Mouse (Mus musculus): ENCODE results near the gene Wrap73. TPM values are rescaled to one million over a fixed set of nuclear protein-coding genes. Genes with fewer than 3 reads are reported as not detected.
A peak's percentile ranks its signal among the peaks of the same experiment; 100 is the strongest.

Gene Wrap73
- total RNA-seq (2021), result 10 to 100 TPM; 12.3 to 12.8 TPM
- long read RNA-seq, experiment 1, transcript Wrap73-201 (12 exons, 1,598 nt), result major isoform, 7 of 10 reads
- long read RNA-seq, experiment 1, partial matches to known transcripts, result 2 of 10 reads
- long read RNA-seq, experiment 1, other reads (novel, unspliced or antisense), result 1 of 10 reads
- long read RNA-seq, experiment 2, transcript Wrap73-201 (12 exons, 1,598 nt), result major isoform, 7 of 12 reads
- long read RNA-seq, experiment 2, partial matches to known transcripts, result 4 of 12 reads
- long read RNA-seq, experiment 2, other reads (novel, unspliced or antisense), result 1 of 12 reads

DNA sequence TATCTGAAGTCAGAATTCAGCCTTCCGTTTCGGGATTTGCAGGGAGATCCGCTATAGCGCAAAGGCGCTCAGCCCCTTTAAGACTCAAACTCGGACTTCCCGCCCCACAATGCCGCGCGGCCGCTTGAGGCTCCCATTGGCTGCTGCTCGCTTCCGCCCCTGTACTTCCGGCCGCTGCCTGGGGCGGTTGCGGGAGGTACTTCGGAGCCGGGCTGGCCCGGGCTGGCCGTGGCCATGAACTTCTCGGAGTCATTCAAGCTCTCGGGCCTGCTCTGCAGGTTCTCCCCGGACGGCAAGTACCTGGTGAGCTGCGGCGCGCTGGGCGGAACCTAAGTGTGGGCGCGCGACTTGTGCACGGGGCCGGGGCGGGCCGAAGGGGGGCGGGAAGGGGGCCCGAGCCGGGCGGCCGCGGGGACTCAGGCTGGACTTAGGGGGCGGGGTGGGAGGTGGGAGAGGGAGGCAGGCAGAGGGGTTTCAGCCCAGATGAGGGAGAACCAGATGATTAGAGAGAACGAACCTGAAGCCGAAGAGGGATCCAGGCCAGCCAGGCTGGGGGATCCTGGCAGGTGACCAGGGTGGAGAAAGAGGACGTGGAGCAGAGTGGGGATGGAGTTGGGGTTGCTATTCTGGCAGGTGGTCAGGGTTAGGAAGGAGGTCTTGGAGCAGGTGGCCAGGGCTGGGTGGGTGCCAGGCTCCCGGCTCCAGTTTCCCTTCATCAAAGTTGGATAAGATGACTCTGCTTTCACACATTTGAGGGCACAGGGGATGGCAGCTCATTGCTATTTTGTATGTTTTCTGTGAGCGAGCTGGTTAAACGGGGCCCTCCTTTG lies at the start of gene Wrap73:
Gene Wrap73 (plus strand): TSS at position 162 of the 830 bp plus-strand sequence.
- peak; percentile 93 for DNase-seq

DNA sequence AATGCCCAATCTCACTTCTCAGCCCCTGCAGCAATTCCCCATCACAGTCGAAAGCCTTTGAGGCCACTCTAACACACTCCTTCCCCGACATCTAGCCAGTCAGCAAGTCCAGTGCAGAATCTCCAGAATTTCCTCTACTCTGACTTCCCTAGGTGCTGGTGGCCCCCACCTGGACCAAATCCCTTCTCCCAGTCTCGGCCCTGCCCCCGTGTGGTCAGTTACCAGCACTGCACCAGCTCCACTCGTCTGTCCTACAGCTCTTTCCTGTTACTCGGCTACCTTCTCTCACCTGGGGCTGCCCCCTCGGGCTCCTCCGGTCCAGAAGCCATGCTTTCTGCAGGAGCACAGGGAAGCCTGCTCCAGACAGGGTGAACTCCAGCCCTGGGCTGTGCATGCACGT lies 49.0 kb upstream of the Wrap73 start:
- DNase-seq, result peak in 1 of 2 experiments; percentile 55

DNA sequence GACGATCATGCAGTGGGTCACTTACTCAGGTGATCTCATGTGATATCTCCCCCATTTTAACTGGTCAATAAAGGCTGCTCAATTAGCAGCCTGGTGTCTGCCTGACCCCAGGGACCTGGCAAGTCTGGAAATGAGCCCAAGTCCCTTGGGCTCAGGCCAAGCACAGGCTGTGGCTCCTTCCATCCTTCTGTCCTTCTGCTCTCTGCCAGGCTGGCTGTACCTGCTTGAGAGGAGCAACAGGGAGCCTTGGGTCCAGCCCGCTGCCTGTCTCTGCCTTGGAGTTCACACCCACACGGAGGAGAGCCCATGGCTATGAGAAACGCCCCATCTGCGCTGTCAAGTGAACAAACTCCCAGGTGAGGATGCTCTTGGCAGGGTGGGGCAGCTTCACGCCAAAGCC lies 46.1 kb upstream of the Wrap73 start:
- no peak for DNase-seq

DNA sequence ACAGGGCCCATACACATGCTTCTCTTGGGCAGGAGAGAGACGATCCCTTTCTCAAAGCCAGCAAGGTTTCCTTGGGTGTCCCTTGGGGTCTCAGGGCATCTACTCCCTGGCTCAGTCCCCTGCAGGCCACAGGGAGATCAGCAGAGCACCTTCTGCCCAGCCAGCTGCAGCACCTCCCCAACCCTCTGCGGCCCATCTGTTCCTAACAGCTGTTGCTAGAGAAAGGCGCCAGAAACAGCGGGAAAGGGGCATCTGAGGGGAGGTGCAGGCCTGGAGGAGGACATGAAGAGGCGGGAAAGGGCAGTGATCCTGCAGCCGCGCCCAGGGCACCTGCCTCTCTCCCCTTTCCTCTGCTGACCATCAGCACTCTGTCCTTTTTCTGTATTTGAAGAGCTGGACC lies 42.8 kb upstream of the Wrap73 start:
- DNase-seq, result no peak

DNA sequence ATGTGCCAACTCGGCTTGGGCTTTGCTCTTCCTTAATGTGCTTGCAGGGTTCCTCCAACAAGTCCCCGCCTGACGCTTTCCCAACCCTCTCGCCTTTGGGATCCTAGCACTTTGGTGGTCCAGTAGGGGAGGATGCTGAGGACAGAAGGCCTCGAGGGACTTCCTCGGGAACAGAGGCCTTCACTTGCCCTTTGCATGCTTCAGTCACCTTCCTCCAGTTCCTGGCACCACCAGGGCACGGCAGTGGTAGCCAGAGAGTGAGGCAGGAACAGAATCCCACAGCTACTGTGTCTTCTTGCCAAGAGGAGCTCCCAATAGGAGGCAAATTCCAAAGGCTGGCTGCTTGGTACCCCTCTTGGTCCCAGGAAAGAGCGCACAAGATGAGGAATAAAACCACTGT lies 38.8 kb upstream of the Wrap73 start:
- DNase-seq, result no peak

DNA sequence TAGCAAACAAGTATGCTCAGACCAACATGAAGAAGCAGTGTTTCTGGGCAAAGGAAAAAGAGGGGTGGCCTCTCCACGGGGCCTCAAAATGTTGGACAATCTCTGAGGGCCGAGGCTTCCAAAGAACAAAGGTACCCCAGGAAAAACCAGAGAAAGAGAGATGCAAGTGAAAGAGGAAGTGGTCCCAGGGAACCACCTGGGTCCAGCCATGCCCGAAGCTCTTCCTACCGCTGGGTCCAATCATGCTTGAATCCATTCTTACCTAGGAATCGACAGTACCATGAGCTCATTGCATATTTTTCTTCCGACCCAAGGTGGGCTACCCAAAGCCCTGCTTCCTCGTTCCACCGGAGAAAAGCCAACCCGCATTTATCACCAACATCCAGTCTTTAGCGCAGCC lies 38.3 kb upstream of the Wrap73 start:
- DNase-seq, result no peak

DNA sequence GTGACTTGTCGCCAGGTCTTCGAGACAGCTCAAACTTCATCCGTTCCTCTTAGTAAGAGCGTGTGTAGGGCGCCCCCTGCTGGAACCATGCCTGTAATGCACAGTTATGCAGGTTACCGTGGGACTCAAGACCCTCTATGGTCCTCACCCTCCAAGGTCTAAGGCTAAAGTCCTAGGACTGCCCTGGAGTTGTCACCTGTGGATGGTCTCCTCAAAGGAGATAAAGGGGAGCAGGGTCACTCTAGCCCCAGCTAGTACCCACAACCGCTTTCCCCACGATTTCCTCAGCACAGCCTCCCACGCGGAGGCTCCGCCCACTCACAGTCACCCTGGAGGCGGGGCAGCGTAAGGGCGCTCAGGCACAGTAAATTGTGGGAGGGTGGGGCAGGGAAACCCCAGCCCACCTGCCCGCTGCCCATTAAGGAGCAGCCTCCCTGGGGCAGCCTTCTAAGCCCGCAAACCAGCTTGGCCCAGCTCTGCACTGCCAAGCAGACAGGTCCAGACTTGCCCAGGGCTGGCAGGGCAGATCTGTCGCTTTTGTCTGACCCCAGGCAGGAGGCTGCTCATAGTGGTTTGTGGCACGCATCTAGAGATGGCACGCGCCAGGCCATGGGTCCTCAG lies 36.7 kb upstream of the Wrap73 start:
- DNase-seq, result peak; percentile 10 to 60

DNA sequence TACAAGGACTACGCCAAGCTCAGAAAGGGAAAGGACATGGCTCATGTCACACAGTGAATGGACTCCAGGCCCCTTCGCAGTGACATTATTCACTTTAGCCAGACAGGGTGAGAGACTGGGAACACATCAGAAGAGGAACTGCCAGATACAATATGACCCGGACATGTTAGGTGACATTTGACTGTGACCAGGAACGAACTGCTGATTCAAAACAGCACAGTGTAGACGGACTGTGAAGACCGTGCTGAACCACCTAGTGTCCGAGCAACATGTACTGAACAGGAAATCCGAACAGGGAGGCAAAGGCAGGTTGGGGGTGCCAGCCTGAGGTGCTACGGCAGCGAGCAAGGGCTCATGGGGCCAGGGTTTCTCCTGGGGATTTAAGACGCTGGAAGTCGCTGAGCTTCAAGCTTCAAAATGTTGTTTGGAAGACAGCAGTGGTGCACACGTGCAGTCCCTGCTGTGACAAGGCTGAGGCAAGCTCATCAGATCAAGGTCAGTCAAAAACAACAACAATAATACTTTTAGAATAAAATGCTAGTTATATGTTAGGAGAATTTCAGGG lies 35.6 kb upstream of the Wrap73 start:
- DNase-seq, result no peak

DNA sequence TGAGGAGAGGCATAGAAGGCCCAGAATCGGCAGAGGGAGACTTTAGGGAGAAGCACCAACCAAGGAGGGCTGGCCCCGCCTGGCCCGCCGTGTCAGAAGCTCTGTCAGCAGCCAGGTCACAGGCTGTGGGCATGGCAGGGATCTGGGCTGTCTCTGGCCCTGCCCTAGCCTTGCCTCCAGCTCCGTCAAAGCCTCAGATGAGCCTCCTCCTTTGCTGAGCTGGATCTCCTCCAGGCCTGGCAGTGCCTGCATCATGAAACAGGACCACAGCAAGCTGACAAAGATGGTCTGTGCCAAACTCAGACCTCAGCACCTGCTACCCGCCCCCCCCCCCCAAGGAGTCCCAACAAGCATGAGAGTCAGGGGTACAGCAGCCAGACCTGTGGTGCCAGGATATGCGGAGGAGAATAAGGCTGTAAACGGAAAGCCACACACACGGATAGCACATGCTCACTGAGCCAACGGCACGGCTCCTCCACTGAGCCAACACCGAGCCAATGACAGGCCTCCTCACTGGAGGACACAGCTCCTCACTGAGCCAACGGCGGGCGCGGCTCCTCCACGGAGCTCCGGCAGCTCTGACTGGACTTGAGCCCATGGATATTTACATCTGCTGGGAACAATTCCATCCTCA lies 32.8 kb upstream of the Wrap73 start:
- DNase-seq, result no peak

DNA sequence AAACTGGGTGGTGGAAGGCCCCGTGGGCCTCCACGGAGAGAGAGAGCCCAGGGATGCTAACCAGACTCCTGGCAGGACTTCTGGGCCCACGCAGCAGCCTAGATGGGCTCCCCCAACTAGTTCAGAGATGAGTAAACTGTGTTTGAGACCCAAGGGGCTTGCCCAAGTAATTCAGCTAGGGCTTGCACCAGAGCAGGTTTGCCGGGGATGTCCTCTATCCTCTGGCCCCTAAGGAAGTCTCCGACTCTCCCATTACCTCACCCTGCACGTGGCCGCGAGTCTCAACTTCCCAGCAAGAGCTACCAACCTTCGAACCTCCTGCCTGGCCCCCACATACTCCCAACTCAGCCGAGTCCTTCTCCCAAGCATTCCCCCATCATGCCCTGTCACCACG lies 32.3 kb upstream of the Wrap73 start:
- no peak for DNase-seq

DNA sequence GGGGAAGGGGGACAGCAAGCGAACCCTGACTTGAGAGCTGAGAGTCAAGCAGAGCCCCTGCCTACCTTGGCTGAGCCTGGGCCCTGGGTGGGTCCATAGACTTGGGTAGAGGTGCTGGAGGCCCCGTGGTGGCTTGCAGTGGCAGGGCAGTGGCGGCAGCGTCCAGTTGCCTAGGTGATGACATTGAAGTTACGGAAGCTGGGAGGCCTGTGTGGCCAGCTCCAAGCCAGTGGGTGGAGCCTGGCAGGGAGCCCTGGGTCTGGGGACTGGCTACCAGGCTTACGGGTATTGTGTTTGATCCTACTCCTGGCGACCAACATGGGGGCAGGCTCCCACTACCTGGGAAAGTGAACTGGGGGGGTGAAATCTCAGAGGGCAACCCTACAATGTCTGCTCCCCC lies 25.8 kb upstream of the Wrap73 start:
- DNase-seq, result no peak

DNA sequence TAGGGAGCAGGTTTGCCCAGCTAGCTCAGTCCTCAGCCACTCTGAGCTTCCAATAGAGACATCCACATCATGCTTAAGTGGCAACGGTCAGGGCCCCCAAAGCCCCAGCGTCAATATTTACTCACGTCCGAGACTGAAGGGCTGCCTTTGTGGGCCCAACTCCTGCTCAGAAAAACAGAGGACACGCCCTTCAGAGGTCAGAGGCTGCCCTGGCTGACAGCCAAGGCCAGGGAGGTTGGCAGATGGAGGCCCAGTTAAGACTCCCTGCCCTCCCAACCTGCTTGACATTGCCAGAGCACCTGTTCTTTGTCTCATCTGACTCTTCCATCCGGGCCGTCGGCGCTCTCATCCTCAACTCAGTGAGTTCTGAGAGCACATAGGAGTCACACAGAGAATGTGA lies 23.4 kb upstream of the Wrap73 start:
- no peak for DNase-seq

DNA sequence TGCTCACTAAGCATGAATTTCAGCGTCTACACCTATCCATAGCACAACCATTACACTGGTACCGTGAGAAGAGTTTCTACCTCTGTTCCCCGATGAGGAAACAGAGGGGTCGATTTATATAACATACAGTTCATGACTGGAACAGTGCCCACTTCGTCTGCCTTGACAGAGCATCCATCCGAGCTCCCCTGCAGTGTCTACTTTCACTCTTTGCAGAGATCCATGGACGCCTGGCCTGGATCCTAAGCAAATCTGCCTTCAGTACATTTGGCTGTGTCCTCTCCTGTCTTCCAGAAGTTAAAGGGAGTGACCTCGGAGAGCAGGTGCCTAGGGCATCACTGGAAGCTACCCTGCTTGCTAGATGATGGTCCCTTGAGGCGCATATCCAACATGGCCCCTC lies 23.0 kb upstream of the Wrap73 start:
- DNase-seq, result no peak

DNA sequence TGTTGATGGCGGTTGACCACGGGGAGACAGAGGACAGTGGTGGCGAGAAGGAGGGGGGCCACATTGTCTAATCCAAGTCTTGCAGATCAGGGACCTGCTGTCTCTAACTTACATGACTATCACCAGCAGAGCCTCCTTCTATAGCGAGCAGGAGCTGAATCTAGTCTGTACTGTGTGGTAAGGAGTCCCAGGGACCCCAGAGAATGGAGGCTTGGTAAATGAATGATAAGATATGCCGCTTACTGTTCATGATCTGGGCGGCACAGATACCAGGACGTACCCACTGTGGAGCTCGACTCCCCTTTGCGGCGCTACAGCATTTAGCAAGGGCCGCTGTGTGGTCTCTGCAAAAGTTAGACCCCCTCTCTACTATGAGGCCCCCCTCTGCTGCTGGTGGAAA lies 20.4 kb upstream of the Wrap73 start:
- DNase-seq, result no peak

DNA sequence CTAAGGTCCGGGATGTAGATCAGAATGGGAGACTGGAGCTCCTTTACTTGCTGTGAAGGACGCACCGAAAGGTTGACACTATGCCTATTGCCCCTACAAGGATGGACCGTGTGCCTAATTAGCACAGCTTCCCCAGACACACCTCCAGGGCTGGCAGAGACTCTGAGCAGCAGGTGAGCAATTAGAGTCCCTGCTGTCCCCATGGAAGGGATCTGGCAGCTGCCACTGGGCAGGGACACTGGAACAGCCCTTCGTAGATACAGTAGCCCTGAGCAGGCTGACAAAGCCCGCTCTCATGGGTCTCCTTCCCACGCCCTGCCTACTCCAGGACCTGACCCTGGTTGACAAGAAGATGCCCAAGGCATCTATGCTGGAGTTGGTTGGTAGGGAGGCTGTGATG lies 19.8 kb upstream of the Wrap73 start:
- DNase-seq, result no peak

DNA sequence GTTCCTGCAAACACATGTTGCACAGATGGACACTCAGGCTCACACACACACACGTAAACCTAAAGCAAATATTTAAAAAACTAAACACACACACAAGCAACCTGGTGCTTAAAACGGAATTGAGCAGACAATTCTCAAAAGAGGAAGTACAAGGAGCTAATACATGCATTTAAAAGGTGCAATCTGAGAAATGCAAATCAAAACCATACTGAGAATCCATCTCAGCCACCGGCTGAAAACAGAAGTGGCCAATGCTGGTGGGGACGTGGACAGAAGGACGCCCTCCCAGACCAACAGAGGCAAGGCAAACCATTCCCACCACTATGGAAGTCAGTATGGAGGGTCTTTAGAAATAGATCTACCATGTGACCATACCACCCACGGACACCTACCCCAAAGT lies 18.6 kb upstream of the Wrap73 start:
- DNase-seq, result no peak

DNA sequence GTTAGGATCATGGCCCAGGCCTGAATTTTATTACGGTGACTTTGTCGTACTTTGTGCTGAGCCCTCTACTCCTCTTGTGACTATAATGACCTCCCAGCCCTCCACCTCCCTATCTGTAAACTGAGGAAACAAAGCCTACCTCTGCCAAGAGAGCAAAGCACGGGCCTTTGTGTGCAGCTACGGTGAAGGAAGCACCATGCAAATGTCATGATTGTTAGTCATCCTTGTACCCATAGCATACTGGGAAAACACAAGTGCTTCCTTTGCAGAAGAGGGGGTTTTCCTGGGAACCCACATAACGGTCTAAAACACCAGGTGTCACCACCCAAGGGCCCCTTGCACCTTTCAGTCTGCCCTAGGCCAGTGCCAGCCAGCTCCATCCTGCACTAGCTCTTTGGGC lies 17.0 kb upstream of the Wrap73 start:
- no peak for DNase-seq

DNA sequence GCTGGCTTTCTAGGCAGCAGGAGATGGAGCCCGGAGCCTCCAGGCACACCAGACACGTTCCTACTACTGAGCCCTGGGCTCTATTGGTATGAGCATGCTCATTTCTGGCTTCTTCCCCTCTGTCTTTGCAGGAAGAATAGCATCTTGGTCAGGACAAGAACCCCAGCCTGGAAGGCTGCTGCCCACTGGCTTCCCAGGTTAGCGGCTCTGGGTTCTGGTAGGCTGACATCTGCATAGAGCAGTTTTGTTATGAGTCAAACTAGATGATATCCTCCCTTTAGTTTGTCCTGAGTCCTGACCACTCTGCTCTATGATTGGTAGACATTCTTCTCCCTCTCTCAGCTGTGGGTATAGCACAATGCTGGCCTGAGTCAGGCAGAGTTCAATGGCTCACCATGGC lies 14.9 kb upstream of the Wrap73 start:
- DNase-seq, result no peak

DNA sequence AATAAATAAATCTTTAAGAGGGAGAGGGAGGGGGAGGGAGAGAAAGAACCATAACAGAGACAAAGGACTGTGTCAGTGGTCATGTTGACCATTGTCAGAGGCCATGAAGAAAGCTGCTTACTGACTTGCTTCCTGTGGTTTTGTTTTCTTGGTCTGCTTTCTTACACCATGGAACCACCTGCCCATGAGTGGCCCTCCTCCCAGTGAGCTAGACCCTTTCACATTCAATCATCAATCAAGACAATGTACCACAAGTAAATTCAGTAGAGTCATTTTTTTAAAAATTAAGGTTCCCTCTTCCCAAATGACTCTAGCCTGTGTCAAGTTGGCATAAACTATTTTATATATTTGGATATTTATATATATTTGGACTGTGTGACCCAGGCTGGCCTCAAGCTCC lies 12.2 kb upstream of the Wrap73 start:
- no peak for DNase-seq

DNA sequence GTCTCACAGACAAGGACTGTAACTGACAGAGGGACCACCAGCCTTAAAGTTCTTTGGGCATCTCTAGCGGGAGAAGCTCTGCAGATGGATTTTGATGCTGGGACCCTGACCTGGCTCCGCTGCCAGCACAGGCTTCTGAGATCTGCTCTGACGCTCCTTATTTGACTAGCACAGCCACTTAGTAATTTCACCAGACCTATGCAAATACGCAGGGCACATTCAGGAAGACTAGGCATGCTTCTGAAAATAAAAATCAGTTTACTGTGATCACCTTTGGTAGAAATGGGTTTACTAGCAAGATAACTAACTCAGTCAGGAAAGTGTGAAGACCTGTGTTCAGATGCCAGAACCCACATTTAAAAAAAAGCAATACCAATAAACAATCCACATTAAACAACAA lies 10.3 kb upstream of the Wrap73 start:
- no peak for DNase-seq

DNA sequence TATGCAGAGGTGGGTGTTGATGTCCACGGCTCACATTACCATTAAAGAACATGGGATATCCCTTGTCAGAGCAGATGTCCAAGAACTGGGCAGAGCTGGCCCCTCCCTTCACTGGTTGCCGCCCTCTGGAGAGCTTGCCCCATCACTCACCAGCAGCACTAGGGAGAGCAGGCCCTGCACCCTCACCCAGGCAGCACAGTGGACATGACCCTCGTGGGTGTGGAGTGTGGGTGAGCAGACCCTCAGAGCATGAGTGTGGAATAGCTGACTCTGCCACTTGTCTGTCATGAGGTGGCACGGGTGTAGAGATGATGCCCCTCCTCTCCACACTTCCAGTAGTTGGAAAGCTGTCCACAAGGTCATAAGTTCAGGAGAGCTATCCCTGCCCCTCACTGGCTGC lies 7.4 kb upstream of the Wrap73 start:
- no peak for DNase-seq

DNA sequence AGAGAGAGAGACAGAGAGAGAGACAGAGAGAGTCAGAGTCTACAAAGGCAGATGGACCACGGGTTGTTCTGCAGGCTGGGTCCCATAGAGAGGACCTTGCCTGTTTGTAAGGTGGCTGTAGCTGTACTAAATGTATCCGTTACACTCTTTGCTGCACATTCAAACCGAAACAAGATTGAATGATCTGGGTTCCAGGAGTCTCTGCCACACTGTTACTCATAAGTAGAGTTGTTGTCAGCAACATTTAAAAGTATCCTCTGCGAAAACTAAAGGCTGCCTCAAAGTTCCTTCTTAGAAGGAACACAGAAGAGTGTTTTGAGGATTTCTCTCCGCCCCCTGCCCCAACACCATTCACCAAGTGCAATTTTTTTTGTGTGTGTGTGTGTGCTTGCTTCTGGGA lies 5.0 kb upstream of the Wrap73 start:
- DNase-seq, result no peak
